Mouse (Mus musculus) CH12.LX (cell line): Measurements from ENCODE around the gene Rtbdn. TPM values are rescaled to one million over a fixed set of nuclear protein-coding genes. Genes with fewer than 3 reads are reported as not detected.

Experiments
- DNase-seq: peaks from one replicate; pipeline ENCODE4 v3.0.0-alpha.2; 2013; ENCODE audit errors: extremely low read depth
- H3K27ac ChIP-seq: 2 replicates; pipeline ENCODE4 v1.5.1; 2012; ENCODE audit warnings: low read depth, mild to moderate bottlenecking, control low read depth, moderate library complexity; ENCODE audit not compliant: insufficient read depth
- H3K27me3 ChIP-seq: replicated peaks from 2 replicates; pipeline ENCODE3; 2012; ENCODE audit warnings: inconsistent platforms
- H3K36me3 ChIP-seq, 2 experiments: replicated peaks in 1 of 2; 2 replicates each; pipeline versions ENCODE3 to v1.6.1; 2012; ENCODE audit warnings: inconsistent platforms in 1 of 2, low read length in 1 of 2, mild to moderate bottlenecking in 1 of 2, mixed read lengths in 1 of 2, moderate library complexity in 1 of 2; ENCODE audit not compliant: control insufficient read depth in 1 of 2, insufficient read depth in 1 of 2
- H3K4me1 ChIP-seq, 2 experiments: 2 replicates each; pipeline ENCODE4 v1.6.1; 2012; ENCODE audit warnings: inconsistent platforms in 1 of 2, moderate library complexity in 1 of 2; ENCODE audit not compliant: insufficient read depth in 2 of 2, control insufficient read depth in 1 of 2
- H3K4me2 ChIP-seq: 2 replicates; pipeline ENCODE4 v1.6.1; 2012; ENCODE audit warnings: low read depth, mild to moderate bottlenecking, control low read depth; ENCODE audit not compliant: poor library complexity, insufficient read depth, severe bottlenecking
- H3K4me3 ChIP-seq, 3 experiments: fragments of 150-350 bp in 1 of 3; sonication (generic) in 1 of 3; replicated peaks in 1 of 3; 2 replicates each; pipeline versions ENCODE3 to v1.5.1; 2011 to 2012; ENCODE audit warnings: low read depth in 2 of 3, low read length in 2 of 3, mild to moderate bottlenecking in 2 of 3, moderate library complexity in 2 of 3, control low read depth in 1 of 3, improper control_type of control experiment in 1 of 3, inconsistent platforms in 1 of 3, mixed read lengths in 1 of 3; ENCODE audit not compliant: poor library complexity in 1 of 3
- H3K79me2 ChIP-seq: replicated peaks from 2 replicates; pipeline ENCODE4 v1.6.1; 2012; ENCODE audit warnings: mild to moderate bottlenecking, moderate library complexity; ENCODE audit not compliant: control insufficient read depth, poor library complexity, insufficient read depth, severe bottlenecking; ENCODE audit errors: extremely low read depth
- H3K9ac ChIP-seq: 2 replicates; pipeline ENCODE4 v1.6.1; 2012; ENCODE audit warnings: low read depth, mild to moderate bottlenecking, control low read depth, moderate library complexity; ENCODE audit not compliant: insufficient read depth
- H3K9me3 ChIP-seq: replicated peaks from 2 replicates; pipeline ENCODE3; 2012; ENCODE audit warnings: low read length, inconsistent platforms, mixed read lengths
- E2F4 ChIP-seq: IDR thresholded peaks from 2 replicates; pipeline ENCODE4 v1.6.1; 2011; ENCODE audit warnings: low read depth, low read length, improper control_type of control experiment; ENCODE audit not compliant: insufficient replicate concordance
- EP300 ChIP-seq: IDR thresholded peaks from 2 replicates; pipeline ENCODE4 v1.6.1; 2011; ENCODE audit warnings: low read length, improper control_type of control experiment
- HCFC1 ChIP-seq: IDR thresholded peaks from 2 replicates; pipeline ENCODE4 v1.6.1; 2012; ENCODE audit warnings: low read depth, mild to moderate bottlenecking, inconsistent platforms, low read length, improper control_type of control experiment
- JUN ChIP-seq: IDR thresholded peaks from 2 replicates; pipeline ENCODE4 v1.6.1; 2011; ENCODE audit warnings: low read depth, mild to moderate bottlenecking, low read length, improper control_type of control experiment, moderate library complexity; ENCODE audit not compliant: insufficient read depth
- JUND ChIP-seq: conservative IDR thresholded peaks from 2 replicates; pipeline ENCODE4 v1.6.1; 2011; ENCODE audit warnings: low read depth, low read length, improper control_type of control experiment
- MAX ChIP-seq: IDR thresholded peaks from 2 replicates; pipeline ENCODE4 v1.6.1; 2011; ENCODE audit warnings: low read length, improper control_type of control experiment
- MAZ ChIP-seq: IDR thresholded peaks from 2 replicates; pipeline ENCODE4 v1.6.1; 2012; ENCODE audit warnings: low read depth, mild to moderate bottlenecking, inconsistent platforms, low read length, improper control_type of control experiment, moderate library complexity
- MEF2A ChIP-seq: IDR thresholded peaks from 2 replicates; pipeline ENCODE4 v1.6.1; 2014; ENCODE audit warnings: low read depth, mild to moderate bottlenecking, inconsistent platforms, low read length, improper control_type of control experiment, borderline replicate concordance
- MXI1 ChIP-seq: IDR thresholded peaks from 2 replicates; pipeline ENCODE4 v1.6.1; 2011; ENCODE audit warnings: mild to moderate bottlenecking, low read depth, low read length, improper control_type of control experiment
- NRF1 ChIP-seq: IDR thresholded peaks from 2 replicates; pipeline ENCODE4 v1.6.1; 2014; ENCODE audit warnings: low read depth, mild to moderate bottlenecking, inconsistent platforms, low read length, improper control_type of control experiment, moderate library complexity
- PAX5 ChIP-seq: IDR thresholded peaks from 2 replicates; pipeline ENCODE4 v1.6.1; 2012; ENCODE audit warnings: low read length, inconsistent platforms, mixed read lengths
- SIN3A ChIP-seq: IDR thresholded peaks from 2 replicates; pipeline ENCODE4 v1.6.1; 2012; ENCODE audit warnings: low read length, improper control_type of control experiment, inconsistent platforms
- SMC3 ChIP-seq: IDR thresholded peaks from 2 replicates; pipeline ENCODE4 v1.6.1; 2011; ENCODE audit warnings: low read depth, low read length, improper control_type of control experiment
- TBP ChIP-seq: conservative IDR thresholded peaks from 2 replicates; pipeline ENCODE4 v1.6.1; 2011; ENCODE audit warnings: low read depth, low read length, improper control_type of control experiment
- TCF12 ChIP-seq: IDR thresholded peaks from 2 replicates; pipeline ENCODE4 v1.6.1; 2014; ENCODE audit warnings: low read depth, mild to moderate bottlenecking, inconsistent platforms, low read length, improper control_type of control experiment
- USF1 ChIP-seq: IDR thresholded peaks from 2 replicates; pipeline ENCODE4 v1.6.1; 2014; ENCODE audit warnings: low read depth, mild to moderate bottlenecking, inconsistent platforms, low read length, improper control_type of control experiment
- ZNF384 ChIP-seq: IDR thresholded peaks from 2 replicates; pipeline ENCODE4 v1.6.1; 2012; ENCODE audit warnings: low read depth, low read length, improper control_type of control experiment, inconsistent platforms
- dilution Hi-C: fragments of 300-500 bp; cut with MboI; formaldehyde crosslinking; loops from 2 replicates; pipeline ENCODE4 v1.14.3; 2020; ENCODE audit warnings: low sequenced_read_pairs; ENCODE audit not compliant: extremely low pct_unique_long_range_greater_than_20kb, extremely low pct_ligation_motif_present
- in situ Hi-C: fragments of 300-500 bp; cut with MboI; formaldehyde crosslinking; loops from 3 replicates; pipeline ENCODE4 v1.14.3; 2019; ENCODE audit warnings: low sequenced_read_pairs, low pct_ligation_motif_present, low pct_unique_long_range_greater_than_20kb, mixed read lengths
- polyA plus RNA-seq: library from polyadenylated mRNA; unstranded; fragments of >175 nt; gene quantifications from 2 replicates; pipeline ENCODE4 v1.2.1, GENCODE M21; 2012; ENCODE audit warnings: low read depth; ENCODE audit not compliant: insufficient read length
- total RNA-seq, 2 experiments: library from RNA; depleted of rRNA; stranded (reverse); fragments of 300-350 nt in 1 of 2; fragments of >200 nt in 1 of 2; gene quantifications; 2 replicates each; pipeline ENCODE4 v1.2.3; 2012 to 2014

The Rtbdn gene
- total and polyA plus RNA-seq, 3 experiments = 0.21 to 1.8 TPM; not detected in 1

- TF ChIP-seq HCFC1 = no peak
- TF ChIP-seq, all 38 proteins: peak for 0
Observed at GRCm38 (mm10) chr8:84945633-84946527, 911 bp upstream of the Rtbdn start (continued).

- TF ChIP-seq E2F4 (no peak), MXI1 (peak; percentile 68; the same call in 1 of the 2 replicates), MAX (no peak), SIN3A (peak; percentile 99)
- in situ Hi-C loops (no loop called here), dilution Hi-C loops (no loop called here)
- Histone ChIP-seq H3K79me2 (no peaks in the 10 kb centered on the region), H3K27ac (no peak overlapping the region), H3K4me1 (peaks cover 0 to 9% of the 10 kb centered on the region in 2 experiments; a peak in 2 of 4 replicates), H3K9ac (no peak overlapping the region), H3K9me3 (peaks cover 2% of the 10 kb centered on the region), H3K36me3 (no peaks in the 10 kb centered on the region), H3K4me3 (no peak overlapping the region), H3K4me2 (no peak overlapping the region), H3K27me3 (peaks cover 68% of the 10 kb centered on the region)
- no peak for DNase-seq
Observed at GRCm38 (mm10) chr8:84947241-84947545, 402 bp downstream of the Rtbdn start.

GRCm38 (mm10) chr8:84949753-84950152, 3.0 kb downstream of the Rtbdn start:
- H3K4me3 ChIP-seq = no peak overlapping the region
- TF ChIP-seq MAZ (no peak), JUN (no peak), PAX5 (no peak), USF1 (no peak)
- DNase-seq = no peak
- peaks cover 57% of the 10 kb centered on the region for H3K27me3 ChIP-seq
- no peak overlapping the region for H3K9ac ChIP-seq
- in situ Hi-C loops = no loop called here
- H3K4me2 ChIP-seq = no peak overlapping the region
- dilution Hi-C loops = no loop called here
- peaks cover 2% of the 10 kb centered on the region for H3K9me3 ChIP-seq
- no peak overlapping the region for H3K27ac ChIP-seq
- H3K79me2 ChIP-seq = no peaks in the 10 kb centered on the region
- no peaks in the 10 kb centered on the region for H3K36me3 ChIP-seq
- peaks cover 6 to 7% of the 10 kb centered on the region in 2 experiments for H3K4me1 ChIP-seq

- in situ Hi-C loops = no loop called here
- TF ChIP-seq JUND = no peak
- TF ChIP-seq E2F4 = no peak
- TF ChIP-seq SMC3 = no peak
- TF ChIP-seq HCFC1 = no peak
- TF ChIP-seq PAX5 = no peak
- no peak for TF ChIP-seq EP300
- no peak for TF ChIP-seq TBP
- no peak for TF ChIP-seq USF1
- TF ChIP-seq MEF2A = no peak
- no peak for TF ChIP-seq MAZ
- TF ChIP-seq TCF12 = no peak
- no peak for TF ChIP-seq NRF1
- TF ChIP-seq ZNF384 = no peak
- Histone ChIP-seq H3K9me3 (no peaks in the 10 kb centered on the region), H3K4me1 (peaks cover 2 to 7% of the 10 kb centered on the region in 2 experiments; a peak in 3 of 4 replicates), H3K27me3 (peaks cover 36% of the 10 kb centered on the region), H3K27ac (no peak overlapping the region), H3K36me3 (peaks cover 5 to 23% of the 10 kb centered on the region in 2 experiments), H3K9ac (no peak overlapping the region), H3K4me3 (no peak overlapping the region), H3K4me2 (peak overlapping the region; percentile 67), H3K79me2 (no peaks in the 10 kb centered on the region)
- dilution Hi-C loops = no loop called here
- DNase-seq = peak; percentile 26
Observed at GRCm38 (mm10) chr8:84952612-84953255, 5.9 kb downstream of the Rtbdn start.
